Mouse (Mus musculus) kidney, postnatal 14 days (tissue): Measurements from ENCODE around the gene Zfp385c.
"Not testable (repeated sequence)": the region's sequence is repeated elsewhere in the genome, so short reads cannot be mapped to it uniquely, and the experiment has no call there.

Source experiments
- DNase-seq: peaks from one replicate; pipeline ENCODE4 v3.0.0; 2022; ENCODE audit warnings: mixed read lengths

Gene Zfp385c

DNA sequence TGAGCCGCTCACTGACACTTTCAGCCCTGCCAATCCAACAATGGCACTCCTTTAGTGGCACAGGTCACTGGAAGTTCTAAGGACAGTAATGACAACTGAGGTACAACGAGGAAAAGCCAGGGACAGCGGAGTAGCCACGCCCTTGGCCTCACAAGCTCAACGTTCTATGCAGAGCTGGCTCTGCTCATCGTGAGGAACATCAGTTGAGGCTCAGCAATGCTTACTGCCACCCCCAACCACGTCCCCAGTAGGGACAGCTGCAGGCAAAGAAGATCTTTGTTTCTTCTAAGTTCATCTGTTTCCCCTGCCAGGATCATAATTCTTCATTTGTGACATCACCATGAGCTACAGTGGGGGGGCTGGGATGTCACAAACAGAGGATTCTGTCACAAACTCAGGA lies 97.6 kb downstream of the Zfp385c start:
- no peak for DNase-seq

DNA sequence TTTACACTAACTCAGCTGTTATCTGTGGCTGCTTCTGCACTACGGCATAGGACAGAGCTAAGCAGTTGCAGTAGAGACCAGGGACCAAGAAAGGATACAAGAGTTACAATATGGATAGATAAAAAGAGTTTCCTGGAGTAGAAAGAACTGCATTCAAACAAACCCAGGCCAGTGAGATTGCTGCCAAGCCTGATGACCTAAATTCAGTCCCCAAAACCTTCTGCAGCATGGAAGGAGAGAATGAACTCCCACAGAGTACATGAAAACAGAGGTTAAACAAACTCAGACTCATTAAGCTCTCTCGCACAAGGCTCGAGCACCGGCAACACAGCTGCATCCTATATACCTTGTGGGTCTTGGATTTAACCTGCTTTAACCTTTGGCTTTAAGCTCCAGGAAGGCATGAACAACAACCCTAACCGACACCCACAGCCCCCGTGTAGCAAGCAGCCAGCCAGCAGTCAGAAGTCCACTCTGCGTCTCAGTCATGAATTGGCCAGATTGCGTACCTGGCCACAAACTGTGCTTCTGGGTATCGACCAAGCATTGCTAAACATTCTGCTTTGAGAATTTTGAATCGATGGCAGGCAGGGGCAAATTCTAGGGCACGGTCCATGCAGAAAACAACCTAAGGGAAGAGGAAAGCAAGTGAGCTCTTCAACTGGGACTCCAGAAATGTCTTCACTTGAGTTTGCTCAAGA lies 99.8 kb downstream of the Zfp385c start:
- DNase-seq: no peak

DNA sequence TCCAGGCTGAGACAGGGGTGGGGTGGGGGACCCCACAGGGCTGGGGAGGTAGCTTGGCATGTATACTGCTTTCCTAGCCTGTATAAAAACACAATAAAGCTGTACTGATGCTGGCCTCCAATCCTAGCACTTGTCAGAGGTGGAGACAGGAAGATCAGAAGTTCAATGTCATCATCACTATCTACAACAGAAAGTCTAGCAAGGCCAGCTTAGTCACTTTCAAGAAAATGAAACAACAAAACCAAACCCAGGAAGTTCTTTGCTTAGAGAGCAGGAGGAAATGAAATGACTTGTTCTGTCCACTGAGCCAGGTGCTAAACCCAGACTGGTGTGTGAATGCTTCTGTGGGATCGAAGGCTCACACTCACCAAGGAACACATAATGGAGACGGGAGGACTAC lies 103.8 kb downstream of the Zfp385c start:
- DNase-seq: no peak

DNA sequence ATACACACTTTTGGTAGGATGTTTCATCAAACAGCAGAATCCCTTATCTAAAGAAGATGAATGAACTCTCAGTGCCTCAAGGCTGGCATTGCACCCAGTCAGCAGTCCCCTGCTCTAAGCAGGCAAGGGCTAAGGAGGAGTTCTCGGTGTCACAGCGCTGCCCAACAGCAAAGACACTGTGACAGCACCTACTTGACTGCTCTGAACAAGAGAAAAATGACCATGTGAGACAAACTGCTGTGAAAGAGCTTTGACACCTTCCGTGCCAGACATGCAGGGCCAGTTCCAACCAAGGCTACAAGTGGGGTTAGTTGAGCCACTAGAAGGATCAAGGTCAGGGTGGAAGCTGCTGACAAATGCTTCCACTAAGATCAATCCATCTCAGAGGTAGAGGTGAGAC lies 107.1 kb downstream of the Zfp385c start:
- DNase-seq: no peak

DNA sequence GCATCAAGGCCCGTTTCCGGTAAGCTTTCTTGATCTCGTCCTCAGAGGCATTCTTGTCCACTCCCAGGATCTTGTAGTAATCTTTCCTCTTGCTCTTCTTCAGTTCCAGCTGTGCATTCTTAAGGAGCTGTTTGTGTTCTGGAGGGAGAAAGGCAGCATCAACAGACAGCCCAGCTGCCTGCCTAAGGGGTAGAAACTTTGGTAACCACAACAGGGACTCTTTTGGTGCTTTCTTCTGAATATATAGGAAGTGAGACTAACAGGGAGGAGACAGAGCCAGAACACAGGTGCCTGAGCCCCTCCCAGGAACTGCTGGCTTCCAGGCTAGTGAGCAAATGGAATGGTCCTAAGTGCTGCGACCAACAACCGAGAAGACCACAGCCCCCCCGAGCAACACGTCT lies 107.7 kb downstream of the Zfp385c start:
- no peak for DNase-seq

DNA sequence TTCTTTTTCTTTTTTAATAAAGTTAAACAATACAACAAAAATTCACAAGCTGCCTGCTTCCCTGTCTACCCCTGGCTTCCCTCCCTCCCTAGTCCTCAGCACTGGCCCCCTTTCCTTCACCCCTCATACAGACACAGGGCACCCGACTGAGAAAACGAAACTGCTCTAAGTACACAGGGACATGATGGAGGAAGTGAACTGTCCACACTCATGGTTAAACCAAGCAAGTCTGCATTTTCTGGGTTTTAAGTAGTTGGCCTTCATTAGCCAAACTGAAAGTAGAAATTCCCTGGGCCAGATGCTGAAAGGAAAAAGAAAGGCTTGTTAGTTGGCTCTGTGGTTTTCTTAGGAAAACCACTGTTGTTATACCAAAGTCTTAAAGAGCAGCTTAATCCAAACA lies 109.4 kb downstream of the Zfp385c start:
- no peak for DNase-seq

DNA sequence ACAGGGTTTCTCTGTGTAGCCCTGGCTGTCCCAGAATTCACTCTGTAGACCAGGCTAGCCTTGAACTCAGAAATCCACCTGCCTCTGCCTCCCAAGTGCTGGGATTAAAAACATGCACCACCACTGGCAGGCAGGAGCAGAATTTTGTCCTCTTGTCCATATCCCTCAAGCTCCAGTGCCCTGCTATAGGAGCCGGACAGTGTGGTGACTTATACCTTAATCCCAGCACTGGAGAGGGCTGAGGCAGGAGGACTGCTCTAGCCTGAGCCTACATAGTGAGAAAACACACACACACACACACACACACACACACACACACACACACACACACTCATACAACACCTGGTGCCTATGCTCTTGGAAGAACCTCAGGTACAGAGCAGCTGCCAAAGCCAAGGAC lies 109.8 kb downstream of the Zfp385c start:
- not testable (repeated sequence) for DNase-seq

DNA sequence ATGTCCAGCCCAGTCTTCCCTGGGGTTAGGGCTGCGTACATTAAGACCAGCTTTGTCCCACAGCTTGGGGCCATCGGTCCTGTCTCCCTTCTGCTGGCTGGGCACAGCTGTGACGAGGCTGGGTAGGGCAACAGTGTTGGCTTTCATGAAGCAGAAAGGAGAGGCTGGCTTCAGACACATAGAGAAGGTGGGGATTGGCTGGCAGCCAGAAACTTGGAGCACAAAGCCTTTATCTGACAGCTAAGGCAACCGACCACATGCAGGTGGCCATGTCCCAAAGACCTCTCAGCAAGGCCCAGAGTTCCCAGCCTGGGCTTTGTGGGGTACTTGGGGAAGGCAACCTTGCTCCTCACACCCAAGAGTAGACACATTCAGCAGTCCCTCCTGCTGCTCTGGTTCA lies 110.5 kb downstream of the Zfp385c start:
- no peak for DNase-seq

DNA sequence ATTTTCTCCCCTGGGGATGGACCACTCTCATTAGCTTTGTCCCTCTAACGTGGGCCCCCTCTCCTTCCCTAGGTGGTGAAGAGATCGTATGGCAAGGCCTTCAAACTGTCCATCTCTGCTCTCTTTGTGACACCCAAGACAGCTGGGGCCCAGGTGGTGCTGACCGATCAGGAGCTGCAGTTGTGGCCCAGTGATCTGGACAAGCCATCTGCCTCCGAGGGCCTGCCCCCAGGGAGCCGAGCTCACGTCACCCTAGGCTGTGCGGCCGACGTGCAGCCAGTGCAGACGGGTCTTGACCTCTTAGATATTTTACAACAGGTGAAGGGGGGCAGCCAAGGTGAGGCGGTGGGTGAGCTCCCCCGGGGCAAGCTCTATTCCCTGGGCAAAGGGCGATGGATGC lies 112.0 kb downstream of the Zfp385c start:
- DNase-seq: no peak

DNA sequence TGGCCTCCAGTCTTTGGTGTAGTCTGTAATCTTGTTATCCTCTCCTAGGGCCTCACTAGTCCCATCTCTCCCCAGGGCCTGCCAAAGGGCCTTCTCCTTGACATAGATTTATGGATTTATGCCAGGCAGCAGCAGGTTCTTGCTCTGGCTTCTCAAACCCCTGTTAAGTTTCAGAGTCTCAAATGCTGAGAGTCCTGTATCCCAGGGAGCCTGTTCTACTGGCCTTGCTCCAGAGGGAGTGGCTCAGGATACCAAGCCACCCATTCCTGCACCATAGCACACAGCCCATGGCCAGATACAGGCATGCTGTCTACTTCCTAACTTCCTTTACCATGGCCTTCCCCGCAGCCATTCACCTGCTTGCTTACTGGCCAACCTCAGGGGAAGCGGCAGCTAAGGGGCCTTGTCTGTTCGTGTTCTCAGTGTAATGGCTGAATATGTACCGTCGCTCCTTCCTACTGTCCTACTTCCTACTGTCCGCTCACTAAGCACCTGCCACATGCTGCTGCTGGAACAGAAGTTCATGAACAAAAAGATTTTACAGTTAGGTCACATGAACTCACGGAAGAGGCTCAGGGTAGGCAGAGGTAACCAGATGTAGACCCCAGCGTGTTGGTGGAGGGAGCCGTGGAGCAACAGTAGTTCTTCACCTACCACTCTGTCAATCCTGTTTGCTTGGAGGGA lies 113.0 kb downstream of the Zfp385c start:
- no peak for DNase-seq

DNA sequence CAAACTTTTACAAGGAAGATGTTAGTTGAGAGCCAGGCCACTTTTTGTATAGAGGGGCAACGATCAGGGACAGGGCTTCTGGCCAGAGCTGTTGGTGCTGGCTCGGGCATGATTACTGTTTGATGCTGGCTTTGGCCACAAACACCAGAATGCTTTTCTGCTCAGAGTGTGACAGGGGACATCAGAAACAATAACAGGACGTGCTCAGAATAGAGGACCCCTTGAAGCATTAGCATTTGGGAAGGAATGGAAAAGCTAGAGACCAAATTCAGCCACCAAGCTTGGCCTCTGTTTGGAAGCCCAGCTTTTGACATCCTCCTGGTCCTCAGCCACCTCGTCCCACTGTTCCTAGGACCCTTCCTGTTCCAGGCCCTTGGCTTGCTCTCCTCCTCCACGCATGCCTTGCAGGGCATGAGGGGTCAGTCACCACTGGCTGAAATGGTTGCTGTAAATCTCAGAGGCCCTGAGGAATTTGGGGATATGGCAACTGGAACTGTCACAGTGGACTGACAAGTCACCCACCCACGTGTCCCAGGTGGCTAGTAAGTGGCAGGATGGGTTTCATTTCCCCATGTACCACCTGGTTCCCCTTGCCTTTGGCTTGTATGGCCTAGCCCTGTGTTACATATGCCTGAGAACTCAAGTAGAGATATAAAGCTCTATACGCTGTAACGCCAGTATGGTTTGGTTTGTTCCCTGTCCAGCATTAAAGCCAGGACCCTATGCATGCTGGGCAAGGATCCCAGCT lies 114.2 kb downstream of the Zfp385c start:
- DNase-seq: no peak
